Mouse (Mus musculus) ES-E14 (cell line): Measurements from ENCODE around the gene Nrros. TPM values are rescaled to one million over a fixed set of nuclear protein-coding genes. Genes with fewer than 3 reads are reported as not detected.

Experiments used
- DNase-seq: peaks from one replicate; pipeline ENCODE4 v3.0.0-alpha.2; 2013; ENCODE audit warnings: low read depth, low spot score
- H3K27ac ChIP-seq: 2 replicates; pipeline ENCODE4 v1.5.1; 2012; ENCODE audit warnings: low read depth, mild to moderate bottlenecking, low read length, moderate library complexity, mixed read lengths; ENCODE audit not compliant: poor library complexity, insufficient read depth, severe bottlenecking
- H3K36me3 ChIP-seq: 2 replicates; pipeline ENCODE4 v1.6.1; 2012; ENCODE audit warnings: mild to moderate bottlenecking, low read length, moderate library complexity, mixed read lengths; ENCODE audit not compliant: control insufficient read depth, poor library complexity, insufficient read depth, severe bottlenecking
- H3K4me1 ChIP-seq, 2 experiments: fragments of 150-350 bp in 1 of 2; sonication (generic) in 1 of 2; 2 replicates each; pipeline ENCODE4 v1.6.1; 2012; ENCODE audit warnings: low read length in 2 of 2, mild to moderate bottlenecking in 1 of 2, mixed read lengths in 1 of 2; ENCODE audit not compliant: control insufficient read depth in 2 of 2, insufficient read depth in 2 of 2, poor library complexity in 1 of 2
- H3K4me3 ChIP-seq, 2 experiments: fragments of 150-350 bp in 1 of 2; sonication (generic) in 1 of 2; 2 replicates each; pipeline ENCODE4 v1.5.1; 2012; ENCODE audit warnings: low read length in 2 of 2, low read depth in 1 of 2, mild to moderate bottlenecking in 1 of 2, mixed read lengths in 1 of 2; ENCODE audit not compliant: insufficient read depth in 1 of 2, poor library complexity in 1 of 2, severe bottlenecking in 1 of 2
- H3K9ac ChIP-seq: 2 replicates; pipeline ENCODE4 v1.6.1; 2012; ENCODE audit warnings: low read depth, mild to moderate bottlenecking, low read length, mixed read lengths; ENCODE audit not compliant: poor library complexity, insufficient read depth, severe bottlenecking
- H3K9me3 ChIP-seq: fragments of 150-350 bp; sonication (generic); 2 replicates; pipeline ENCODE4 v1.6.1; 2012; ENCODE audit warnings: low read depth, mild to moderate bottlenecking, low read length; ENCODE audit not compliant: control insufficient read depth, insufficient read depth
- CHD2 ChIP-seq: IDR thresholded peaks from 2 replicates; pipeline ENCODE4 v1.6.1; 2014; ENCODE audit warnings: mild to moderate bottlenecking, low read depth, low read length, inconsistent platforms
- HCFC1 ChIP-seq: IDR thresholded peaks from 2 replicates; pipeline ENCODE4 v1.6.1; 2012; ENCODE audit warnings: low read length, inconsistent platforms, borderline replicate concordance; ENCODE audit not compliant: insufficient read depth
- MAFK ChIP-seq: IDR thresholded peaks from 2 replicates; pipeline ENCODE4 v1.6.1; 2014; ENCODE audit warnings: mild to moderate bottlenecking, low read depth, low read length, inconsistent platforms; ENCODE audit not compliant: insufficient read depth
- ZC3H11A ChIP-seq: IDR thresholded peaks from 2 replicates; pipeline ENCODE4 v1.6.1; 2012; ENCODE audit warnings: low read depth, mild to moderate bottlenecking, inconsistent platforms, low read length, borderline replicate concordance
- ZNF384 ChIP-seq: IDR thresholded peaks from 2 replicates; pipeline ENCODE4 v1.6.1; 2012; ENCODE audit warnings: low read depth, low read length, inconsistent platforms
- in situ Hi-C, 2 experiments: fragments of 600-800 bp; cut with MboI; formaldehyde crosslinking; loops; one replicate each; pipeline ENCODE4 v1.15.1; 2025; ENCODE audit warnings: low sequenced_read_pairs in 2 of 2, inconsistent platforms in 1 of 2; ENCODE audit not compliant: unreplicated experiment in 2 of 2
- total RNA-seq: library from RNA; depleted of rRNA; stranded (reverse); fragments of 300-350 nt; gene quantifications from 2 replicates; pipeline ENCODE4 v1.2.3, GENCODE M21; 2012

Gene Nrros
- total RNA-seq, 1 experiment: 6.4 TPM

DNA sequence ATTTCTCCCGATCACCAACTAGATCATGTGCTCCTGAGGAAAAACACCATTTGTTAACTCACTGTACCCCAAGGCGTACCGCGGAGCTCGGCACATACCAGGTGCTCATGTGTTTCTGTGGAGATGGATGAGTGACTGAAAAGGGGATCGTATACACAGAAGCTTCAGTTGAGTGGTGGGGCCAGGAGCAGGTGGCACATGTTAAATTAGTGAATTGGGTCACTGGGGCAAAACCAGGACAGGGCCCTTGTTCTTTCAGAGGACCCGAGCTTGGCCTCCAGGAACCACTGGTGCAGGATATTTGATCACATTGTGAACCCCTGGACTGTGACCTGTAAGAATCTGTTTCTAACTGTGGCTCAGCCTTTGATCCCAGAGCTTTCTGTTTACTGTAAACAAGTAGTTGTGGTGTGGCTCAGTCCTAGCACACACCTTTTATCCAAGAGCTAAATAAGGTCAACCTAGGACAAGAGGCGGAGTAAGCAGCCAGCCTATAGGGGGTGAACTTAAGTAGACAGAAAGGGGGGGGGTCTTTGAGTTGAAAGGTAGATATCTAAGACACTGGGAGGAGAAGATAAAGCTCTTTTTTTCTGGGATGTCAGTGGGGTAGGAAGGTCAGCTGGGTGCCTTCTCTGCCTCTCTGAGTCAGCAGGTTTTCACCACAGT, 9.1 kb upstream of the Nrros start:
- no peak overlapping the region for H3K9ac ChIP-seq
- no peak overlapping the region for H3K27ac ChIP-seq
- TF ChIP-seq MAFK: no peak
- no peak for TF ChIP-seq CHD2
- TF ChIP-seq ZC3H11A: no peak
- TF ChIP-seq ZNF384: no peak
- TF ChIP-seq HCFC1: no peak
- peaks cover 2 to 11% of the 10 kb centered on the region in 2 experiments; a peak in 1 of 4 replicates for H3K4me1 ChIP-seq
- in situ Hi-C loops: no loop called here
- DNase-seq: no peak
- H3K4me3 ChIP-seq: no peak overlapping the region
- H3K36me3 ChIP-seq: no peaks in the 10 kb centered on the region
- no peaks in the 10 kb centered on the region for H3K9me3 ChIP-seq

DNA sequence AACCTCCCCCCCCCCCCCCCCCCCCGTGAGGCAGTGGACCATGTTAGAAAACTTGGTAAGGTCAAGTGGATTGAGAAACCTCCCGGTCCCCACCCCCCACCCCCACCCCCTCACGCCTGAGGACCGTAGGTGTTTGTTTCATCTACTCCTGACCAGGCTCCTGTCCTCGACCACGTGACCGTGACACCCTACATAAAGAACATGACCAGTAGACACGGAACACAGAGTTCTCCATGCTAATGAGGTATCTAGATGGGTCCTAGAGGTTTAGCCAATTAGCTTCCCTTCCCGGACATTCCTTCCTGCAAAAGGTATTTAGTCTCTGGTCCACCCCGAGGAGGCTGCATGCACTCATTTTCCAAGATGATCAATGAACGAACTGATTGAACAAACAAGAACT, 8.0 kb upstream of the Nrros start:
- no peak for DNase-seq
- in situ Hi-C loops: no loop called here
- Histone ChIP-seq H3K36me3 (no peaks in the 10 kb centered on the region), H3K4me3 (no peak overlapping the region), H3K9me3 (no peaks in the 10 kb centered on the region), H3K9ac (no peak overlapping the region), H3K27ac (no peak overlapping the region), H3K4me1 (peaks cover 2 to 11% of the 10 kb centered on the region in 2 experiments; a peak in 1 of 4 replicates)
- TF ChIP-seq MAFK: no peak
- TF ChIP-seq ZNF384: no peak
- TF ChIP-seq HCFC1: no peak
- TF ChIP-seq ZC3H11A: no peak
- TF ChIP-seq CHD2: no peak

DNA sequence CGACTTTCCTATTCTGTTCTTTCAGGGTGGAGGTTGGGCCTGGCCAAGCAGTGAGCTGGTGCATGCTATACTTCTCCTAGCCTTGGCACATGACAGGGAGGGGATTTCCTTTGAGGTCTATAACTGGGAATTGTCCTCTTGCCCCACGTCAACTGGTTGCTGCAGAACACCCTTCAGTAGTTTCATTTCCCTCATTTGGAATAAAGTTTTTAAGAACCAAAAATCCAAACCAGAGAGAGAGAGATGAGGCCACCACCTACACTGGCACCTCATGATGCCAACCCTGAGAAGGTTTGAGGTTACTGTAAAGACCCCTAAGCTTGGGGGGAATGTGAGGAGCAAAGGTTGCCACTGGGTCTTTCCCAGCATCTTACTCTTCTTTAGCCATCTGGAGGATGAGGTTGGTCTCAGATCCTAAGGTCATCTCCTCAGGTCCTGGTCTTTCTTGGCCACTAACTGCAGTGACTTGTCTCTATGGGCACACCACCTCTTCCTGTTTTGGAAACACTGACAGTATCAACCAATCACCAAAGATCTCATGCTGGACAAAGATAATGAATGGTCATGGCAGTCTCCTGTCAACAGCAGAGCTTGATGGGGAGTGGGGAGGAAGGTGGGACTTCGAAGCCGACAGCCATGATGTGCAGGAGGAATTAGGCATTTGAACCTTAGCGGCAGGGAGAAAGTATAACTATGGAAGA, 5.8 kb upstream of the Nrros start:
- Histone ChIP-seq H3K27ac (no peak overlapping the region), H3K4me3 (no peak overlapping the region), H3K9ac (no peak overlapping the region), H3K36me3 (no peaks in the 10 kb centered on the region), H3K9me3 (no peaks in the 10 kb centered on the region), H3K4me1 (peaks cover 0 to 7% of the 10 kb centered on the region in 2 experiments; a peak in 1 of 4 replicates)
- DNase-seq: no peak
- TF ChIP-seq HCFC1 (no peak), ZNF384 (no peak), ZC3H11A (no peak)
- in situ Hi-C loops: no loop called here

DNA sequence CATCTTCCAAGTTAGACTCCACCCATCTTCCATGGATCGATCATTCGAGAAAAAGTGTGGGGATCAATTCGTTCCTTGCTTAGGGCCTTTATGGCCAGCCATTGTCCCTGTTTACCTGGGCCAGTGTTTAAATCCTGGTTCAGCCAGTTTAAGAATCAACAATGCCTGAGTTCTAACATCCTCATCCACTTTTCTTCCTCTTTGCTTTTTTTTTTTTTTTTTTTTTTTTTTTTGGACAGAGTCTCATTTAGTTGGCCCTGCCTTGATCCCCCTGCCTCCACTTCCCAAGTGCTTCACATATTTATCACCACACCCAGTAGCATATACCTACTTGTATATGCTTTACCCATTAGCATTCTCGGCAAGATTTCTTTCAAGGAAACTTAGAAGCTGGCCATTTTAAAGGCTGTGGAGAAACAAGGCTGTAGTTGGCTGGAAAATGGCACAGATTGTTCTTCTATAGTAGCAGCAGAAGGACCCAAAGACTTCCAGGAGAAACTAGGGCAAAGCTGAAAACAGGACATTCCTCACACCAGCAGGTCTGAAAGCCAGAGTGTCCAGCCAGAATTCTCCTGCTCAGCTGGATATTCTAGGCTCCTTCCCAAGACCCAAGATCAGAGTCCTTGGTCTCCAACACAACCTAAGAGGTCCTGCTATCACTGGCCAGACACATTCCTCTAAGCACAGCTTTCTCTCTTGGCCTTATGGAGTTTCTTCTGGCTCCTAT, 2.6 kb upstream of the Nrros start:
- TF ChIP-seq CHD2 (no peak), ZNF384 (no peak), ZC3H11A (no peak), MAFK (no peak), HCFC1 (no peak)
- in situ Hi-C loops: no loop called here

More for the DNA sequence above, 2.6 kb upstream of the Nrros start:
- Histone ChIP-seq H3K4me1 (peaks cover 0 to 8% of the 10 kb centered on the region in 2 experiments; a peak in 2 of 4 replicates), H3K36me3 (no peaks in the 10 kb centered on the region), H3K9me3 (no peaks in the 10 kb centered on the region), H3K4me3 (no peak overlapping the region), H3K27ac (no peak overlapping the region), H3K9ac (no peak overlapping the region)
- DNase-seq: no peak
